Mouse (Mus musculus): ENCODE measurements around the gene Cd300lg. TPM values are rescaled to one million over a fixed set of nuclear protein-coding genes. Genes with fewer than 3 reads are reported as not detected.

Cd300lg gene
- polyA plus RNA-seq, 1 experiment = 7.8 TPM

DNA sequence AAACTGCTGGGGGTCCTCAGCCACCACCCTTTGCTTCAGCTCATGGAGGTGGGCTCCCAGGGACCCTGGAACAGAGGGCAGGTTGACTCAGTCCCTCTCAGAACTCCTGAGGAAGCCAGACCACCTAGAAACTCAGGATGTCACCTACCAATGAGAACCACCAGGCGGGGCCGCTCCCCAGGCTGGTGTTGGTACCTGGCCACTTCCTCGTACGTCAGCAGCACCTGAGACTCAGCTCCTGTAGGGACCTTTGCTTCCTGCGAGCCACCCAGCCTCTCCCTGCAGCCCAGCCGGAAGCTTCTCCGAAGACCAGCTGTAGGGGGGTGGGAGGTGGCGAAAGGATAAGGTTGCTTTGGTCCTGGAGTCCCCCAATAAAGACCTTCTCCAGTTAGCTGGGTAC lies 32.9 kb upstream of the Cd300lg start:
- Histone ChIP-seq H3K4me3 (replicated peaks; ENCODE audit: extremely low read depth, low read depth, low read length) (no peak overlapping the region), H3K4me1 (ENCODE audit: control insufficient read depth, insufficient read depth, low read length) (peaks cover 3% of the 10 kb centered on the region; the same call in 1 of the 2 replicates)
- DNase-seq = no peak
- 84% methylated on average over 8 of the region's 8 CpGs for WGBS
- TF ChIP-seq POLR2A (IDR thresholded peaks at IDR 0.05; ENCODE audit: borderline replicate concordance, extremely low read depth, low read depth, low read length) (no peak), CTCF (IDR thresholded peaks at IDR 0.05; ENCODE audit: insufficient read depth, low read length) (no peak)

- WGBS = 44% methylated on average over 15 of the region's 15 CpGs
- DNase-seq = no peak
- peaks cover 3% of the 10 kb centered on the region; the same call in 1 of the 2 replicates for H3K4me1 ChIP-seq (ENCODE audit: control insufficient read depth, insufficient read depth, low read length)
- no peak overlapping the region for H3K4me3 ChIP-seq (replicated peaks; ENCODE audit: extremely low read depth, low read depth, low read length)
- TF ChIP-seq CTCF (IDR thresholded peaks at IDR 0.05; ENCODE audit: insufficient read depth, low read length) (no peak), POLR2A (IDR thresholded peaks at IDR 0.05; ENCODE audit: borderline replicate concordance, extremely low read depth, low read depth, low read length) (no peak)
Measured at GRCm38 (mm10) chr11:102008954-102009637, 32.2 kb upstream of the Cd300lg start.

DNA sequence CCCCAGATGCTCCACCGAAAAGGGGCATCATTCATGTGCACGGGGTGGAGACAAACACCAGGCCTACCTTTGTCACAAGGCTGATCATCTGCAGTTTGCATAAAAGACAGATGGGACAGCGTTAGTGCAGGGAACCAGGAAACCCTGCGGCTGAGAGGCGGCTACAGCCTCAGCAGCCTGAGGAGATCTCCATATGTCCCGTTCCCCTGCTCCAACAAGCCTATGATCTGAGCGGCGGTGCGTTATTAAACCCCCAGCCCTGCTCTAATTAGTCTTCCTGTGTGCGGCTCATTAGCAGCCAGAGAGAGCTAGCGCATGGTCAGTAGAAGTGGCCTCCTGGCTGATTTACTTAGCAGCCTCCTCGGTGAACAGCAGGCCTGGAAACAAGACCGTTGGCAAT lies 31.2 kb upstream of the Cd300lg start:
- peaks cover 3% of the 10 kb centered on the region; the same call in 1 of the 2 replicates for H3K4me1 ChIP-seq (ENCODE audit: control insufficient read depth, insufficient read depth, low read length)
- 90% methylated on average over 13 of the region's 13 CpGs for WGBS
- no peak for DNase-seq
- TF ChIP-seq POLR2A (IDR thresholded peaks at IDR 0.05; ENCODE audit: borderline replicate concordance, extremely low read depth, low read depth, low read length) = no peak
- TF ChIP-seq CTCF (IDR thresholded peaks at IDR 0.05; ENCODE audit: insufficient read depth, low read length) = no peak
- no peak overlapping the region for H3K4me3 ChIP-seq (replicated peaks; ENCODE audit: extremely low read depth, low read depth, low read length)

DNA sequence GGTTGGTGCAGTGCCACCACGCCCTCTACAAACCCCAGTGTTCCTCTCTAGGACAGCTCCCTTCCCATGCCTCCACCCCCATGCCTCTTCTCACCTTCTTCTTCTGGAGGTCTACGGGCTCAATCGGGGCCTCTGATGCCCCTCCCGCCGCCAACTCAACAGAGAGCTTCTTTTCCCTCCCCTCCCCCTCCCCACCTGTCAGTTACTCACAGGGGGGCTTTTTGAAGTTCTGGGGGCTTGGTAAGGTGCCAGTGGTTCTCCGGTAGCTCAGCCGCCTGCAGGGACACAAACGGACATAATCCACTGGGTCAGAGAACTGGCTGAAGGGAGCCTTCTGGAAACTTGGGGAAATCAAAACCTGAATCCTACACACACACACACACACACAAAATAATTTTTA lies 29.8 kb upstream of the Cd300lg start:
- Histone ChIP-seq H3K4me3 (replicated peaks; ENCODE audit: extremely low read depth, low read depth, low read length) (no peak overlapping the region), H3K4me1 (ENCODE audit: control insufficient read depth, insufficient read depth, low read length) (peaks cover 3% of the 10 kb centered on the region; the same call in 1 of the 2 replicates)
- TF ChIP-seq POLR2A (IDR thresholded peaks at IDR 0.05; ENCODE audit: borderline replicate concordance, extremely low read depth, low read depth, low read length) (no peak), CTCF (IDR thresholded peaks at IDR 0.05; ENCODE audit: insufficient read depth, low read length) (no peak)
- 84% methylated on average over 8 of the region's 8 CpGs for WGBS
- DNase-seq = no peak

DNA sequence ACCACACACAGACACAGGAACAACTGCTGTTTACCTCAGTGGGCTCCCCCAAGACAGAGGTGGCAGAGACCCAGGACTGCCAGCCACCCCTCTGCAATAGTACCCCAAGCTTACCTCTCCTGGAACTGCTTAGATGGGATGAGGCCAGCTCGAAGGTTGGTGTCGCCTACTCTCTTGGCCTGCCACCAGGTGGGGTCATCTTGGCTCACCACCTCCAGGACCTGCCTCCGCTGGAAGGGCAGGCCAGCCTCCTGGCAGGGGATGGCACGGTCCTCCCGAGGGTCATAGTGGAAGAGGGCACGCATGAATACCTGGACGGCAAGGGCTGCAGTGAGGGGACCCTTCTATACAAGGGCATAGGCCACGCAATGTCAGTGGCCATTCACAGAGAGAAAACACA lies 28.1 kb upstream of the Cd300lg start:
- no peak for DNase-seq
- TF ChIP-seq POLR2A (IDR thresholded peaks at IDR 0.05; ENCODE audit: borderline replicate concordance, extremely low read depth, low read depth, low read length) (no peak), CTCF (IDR thresholded peaks at IDR 0.05; ENCODE audit: insufficient read depth, low read length) (no peak)
- WGBS = 79% methylated on average over 8 of the region's 8 CpGs
- Histone ChIP-seq H3K4me1 (ENCODE audit: control insufficient read depth, insufficient read depth, low read length) (peaks cover 3% of the 10 kb centered on the region; the same call in 1 of the 2 replicates), H3K4me3 (replicated peaks; ENCODE audit: extremely low read depth, low read depth, low read length) (no peak overlapping the region)

DNA sequence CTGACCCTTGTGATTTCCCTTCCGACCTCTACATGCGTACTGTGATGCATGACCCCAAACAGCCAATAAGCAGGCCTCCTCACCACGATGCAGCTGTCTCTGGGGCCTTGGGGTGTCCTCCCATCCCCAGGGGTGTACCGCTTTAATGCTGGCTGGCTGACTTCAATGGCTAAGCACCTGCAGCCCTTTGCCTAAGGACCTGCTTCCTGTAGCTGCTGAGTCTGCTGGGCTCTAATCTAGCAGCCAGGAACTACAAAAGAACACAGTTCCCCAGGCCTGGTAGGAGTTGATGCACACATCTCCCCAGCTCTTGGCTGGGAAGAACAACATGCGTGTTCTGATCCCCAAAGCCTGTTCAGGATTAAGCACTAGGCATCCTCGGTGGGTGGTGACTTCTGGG lies 25.8 kb upstream of the Cd300lg start:
- no peak for DNase-seq
- H3K4me1 ChIP-seq (ENCODE audit: control insufficient read depth, insufficient read depth, low read length) = no peaks in the 10 kb centered on the region
- TF ChIP-seq CTCF (IDR thresholded peaks at IDR 0.05; ENCODE audit: insufficient read depth, low read length) (no peak), POLR2A (IDR thresholded peaks at IDR 0.05; ENCODE audit: borderline replicate concordance, extremely low read depth, low read depth, low read length) (no peak)
- H3K4me3 ChIP-seq (replicated peaks; ENCODE audit: extremely low read depth, low read depth, low read length) = no peak overlapping the region
- 76% methylated on average over 6 of the region's 6 CpGs for WGBS

DNA sequence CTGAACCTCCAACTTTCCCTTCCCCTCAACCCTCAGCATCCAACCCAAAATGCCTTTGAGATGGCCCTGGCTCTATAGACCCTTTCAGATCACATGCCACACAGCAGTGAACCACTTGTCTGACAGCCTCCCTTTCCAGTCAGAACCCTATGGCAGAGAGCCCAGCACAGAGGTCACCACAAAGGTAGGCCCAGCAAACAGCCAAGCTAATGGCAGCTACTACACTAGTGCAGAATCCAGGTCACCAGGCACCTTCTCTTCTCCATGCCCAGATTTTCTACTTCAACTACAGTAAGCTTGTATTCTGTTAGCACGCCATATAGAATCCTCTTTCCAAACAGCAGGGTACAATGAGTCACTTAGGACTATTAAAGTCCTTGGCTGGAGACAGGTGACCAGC lies 25.2 kb upstream of the Cd300lg start:
- WGBS = 92% methylated on average over 1 of the region's 1 CpGs
- DNase-seq = no peak
- no peak for TF ChIP-seq POLR2A (IDR thresholded peaks at IDR 0.05; ENCODE audit: borderline replicate concordance, extremely low read depth, low read depth, low read length)
- TF ChIP-seq CTCF (IDR thresholded peaks at IDR 0.05; ENCODE audit: insufficient read depth, low read length) = no peak
- Histone ChIP-seq H3K4me3 (replicated peaks; ENCODE audit: extremely low read depth, low read depth, low read length) (no peak overlapping the region), H3K4me1 (ENCODE audit: control insufficient read depth, insufficient read depth, low read length) (no peaks in the 10 kb centered on the region)

DNA sequence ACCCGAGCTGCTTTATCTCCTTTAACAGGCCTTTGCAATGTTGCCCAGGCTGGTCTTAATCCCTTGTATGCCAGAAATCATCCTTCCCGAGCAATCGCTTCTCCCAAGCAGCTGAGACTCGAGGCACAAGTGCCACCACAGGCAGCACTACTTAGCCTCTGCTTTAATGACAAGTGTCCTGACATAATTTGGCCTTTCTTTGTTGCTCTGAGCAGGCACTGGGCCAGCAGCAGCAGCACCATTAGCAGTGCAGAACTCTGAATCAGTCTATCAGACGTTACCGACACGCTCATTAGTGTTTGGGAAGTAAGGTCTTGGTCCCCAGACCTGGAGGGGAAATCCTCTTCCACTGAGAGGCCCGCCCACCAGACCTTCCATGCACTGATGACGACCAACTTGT lies 21.6 kb upstream of the Cd300lg start:
- WGBS = 73% methylated on average over 9 of the region's 9 CpGs
- no peak overlapping the region for H3K4me3 ChIP-seq (replicated peaks; ENCODE audit: extremely low read depth, low read depth, low read length)
- no peak for DNase-seq
- TF ChIP-seq CTCF (IDR thresholded peaks at IDR 0.05; ENCODE audit: insufficient read depth, low read length) = no peak
- TF ChIP-seq POLR2A (IDR thresholded peaks at IDR 0.05; ENCODE audit: borderline replicate concordance, extremely low read depth, low read depth, low read length) = no peak
- H3K4me1 ChIP-seq (ENCODE audit: control insufficient read depth, insufficient read depth, low read length) = no peaks in the 10 kb centered on the region

- no peaks in the 10 kb centered on the region for H3K4me1 ChIP-seq (ENCODE audit: control insufficient read depth, insufficient read depth, low read length)
- no peak for DNase-seq
- TF ChIP-seq CTCF (IDR thresholded peaks at IDR 0.05; ENCODE audit: insufficient read depth, low read length) (no peak), POLR2A (IDR thresholded peaks at IDR 0.05; ENCODE audit: borderline replicate concordance, extremely low read depth, low read depth, low read length) (no peak)
- no peak overlapping the region for H3K4me3 ChIP-seq (replicated peaks; ENCODE audit: extremely low read depth, low read depth, low read length)
- WGBS = 85% methylated on average over 5 of the region's 5 CpGs
Measured at GRCm38 (mm10) chr11:102021196-102021595, 20.1 kb upstream of the Cd300lg start.

- H3K4me3 ChIP-seq (replicated peaks; ENCODE audit: extremely low read depth, low read depth, low read length) = no peak overlapping the region
- H3K4me1 ChIP-seq (ENCODE audit: control insufficient read depth, insufficient read depth, low read length) = no peaks in the 10 kb centered on the region
- WGBS = 80% methylated on average over 13 of the region's 13 CpGs
- TF ChIP-seq POLR2A (IDR thresholded peaks at IDR 0.05; ENCODE audit: borderline replicate concordance, extremely low read depth, low read depth, low read length) = no peak
- TF ChIP-seq CTCF (IDR thresholded peaks at IDR 0.05; ENCODE audit: insufficient read depth, low read length) = no peak
- no peak for DNase-seq
Measured at GRCm38 (mm10) chr11:102023406-102023805, 17.9 kb upstream of the Cd300lg start.

Data from lung, adult 2 months (tissue).